Mouse (Mus musculus) hindbrain, embryonic 15.5 days (tissue): Measurements from ENCODE around the gene Hesx1. TPM values are rescaled to one million over a fixed set of nuclear protein-coding genes. Genes with fewer than 3 reads are reported as not detected.
"Not testable (repeated sequence)": the region's sequence is repeated elsewhere in the genome, so short reads cannot be mapped to it uniquely, and the experiment has no call there.

Source experiments
- ATAC-seq: fragments of 200-750 bp; cut with Nextera tagmentation; 2 replicates; pipeline ENCODE4 v1.8.0; 2017; ENCODE audit warnings: low read depth, moderate number of reproducible peaks, moderate TSS enrichment; ENCODE audit not compliant: low FRiP score
- H3K27ac ChIP-seq: fragments of 300-500 bp; sonication (generic); replicated peaks from 2 replicates; pipeline ENCODE4 v1.5.1; 2015; ENCODE audit warnings: mild to moderate bottlenecking, inconsistent platforms
- H3K27me3 ChIP-seq: fragments of 300-500 bp; sonication (generic); 2 replicates; pipeline ENCODE4 v1.6.1; 2015; ENCODE audit warnings: control low read depth, inconsistent platforms
- H3K36me3 ChIP-seq: fragments of 300-500 bp; sonication (generic); 2 replicates; pipeline ENCODE4 v1.6.1; 2015; ENCODE audit warnings: control low read depth, inconsistent platforms
- H3K4me1 ChIP-seq: fragments of 300-500 bp; sonication (generic); replicated peaks from 2 replicates; pipeline ENCODE4 v1.6.1; 2015; ENCODE audit warnings: control low read depth, inconsistent platforms
- H3K4me2 ChIP-seq: fragments of 300-500 bp; sonication (generic); 2 replicates; pipeline ENCODE4 v1.6.1; 2015; ENCODE audit warnings: moderate library complexity, mild to moderate bottlenecking, inconsistent platforms
- H3K4me3 ChIP-seq: fragments of 300-500 bp; sonication (generic); 2 replicates; pipeline ENCODE4 v1.5.1; 2015; ENCODE audit warnings: mild to moderate bottlenecking, inconsistent platforms
- H3K9ac ChIP-seq: fragments of 300-500 bp; sonication (generic); 2 replicates; pipeline ENCODE4 v1.6.1; 2015; ENCODE audit warnings: inconsistent platforms
- H3K9me3 ChIP-seq: fragments of 300-500 bp; sonication (generic); 2 replicates; pipeline ENCODE4 v1.6.1; 2016; ENCODE audit warnings: control low read depth, inconsistent platforms
- WGBS: fragments of 180-500 bp; shearing (Covaris S2); methylation state at CpG from one replicate; pipeline ENCODE4 v1.1.7; 2015; 5-methylcytosine and 5-hydroxymethylcytosine counted together
- polyA plus RNA-seq: library from polyadenylated mRNA; unstranded; fragments of >200 nt; fragmentation: Nextera tagmentation; extraction: Ambion mirVana; gene quantifications from 2 replicates; pipeline ENCODE4 v1.2.1, GENCODE M21; 2015

Gene Hesx1
- polyA plus RNA-seq, result 0.16 and 0.33 TPM in 2 replicates

DNA sequence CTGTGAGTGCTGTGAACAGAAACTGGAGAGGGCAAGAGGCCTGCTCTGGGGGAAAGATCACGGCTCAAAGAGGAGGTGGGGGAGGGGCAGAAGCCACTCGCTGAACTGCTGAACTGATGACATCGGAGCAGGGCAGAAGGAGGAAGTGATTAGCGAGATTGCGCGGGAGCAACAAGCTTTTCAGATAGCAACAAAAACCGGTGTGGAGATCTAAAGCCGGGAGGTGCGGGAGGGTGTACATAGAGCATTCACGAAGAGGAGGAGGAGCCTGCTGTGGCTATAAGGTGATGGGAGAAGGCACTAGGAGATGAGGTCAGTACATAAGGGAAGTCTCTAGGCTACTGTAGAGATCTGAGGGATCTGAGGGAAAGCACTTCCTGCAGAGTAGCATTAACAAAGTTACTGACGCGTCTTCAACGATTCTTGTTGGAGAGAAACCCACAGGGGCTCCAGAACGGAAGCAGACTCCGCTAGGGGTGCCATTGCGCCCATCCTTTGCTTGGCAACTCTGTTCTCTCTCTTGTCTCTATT, at the start of gene Hesx1:
TSS of gene Hesx1 (plus strand) at position 206 of the 531 bp plus-strand sequence.
- Histone ChIP-seq H3K27me3 (no peaks in the 10 kb centered on the region; the same call in 1 of the 2 replicates), H3K9me3 (no peaks in the 10 kb centered on the region), H3K9ac (no peak within 1 kb of the TSS), H3K36me3 (no peaks in the 10 kb centered on the region), H3K4me2 (peak within 1 kb of the TSS; percentile 52), H3K27ac (no peak within 1 kb of the TSS; the same call in 1 of the 2 replicates), H3K4me1 (0 out of 2 replicates have a peak, but pooled peaks cover 4% of the 10 kb centered on the region), H3K4me3 (peak within 1 kb of the TSS; percentile 23)
- peak; percentile 69; the same call in 1 of the 2 replicates for ATAC-seq
- WGBS, result 6% methylated on average over 16 of the region's 16 CpGs

DNA sequence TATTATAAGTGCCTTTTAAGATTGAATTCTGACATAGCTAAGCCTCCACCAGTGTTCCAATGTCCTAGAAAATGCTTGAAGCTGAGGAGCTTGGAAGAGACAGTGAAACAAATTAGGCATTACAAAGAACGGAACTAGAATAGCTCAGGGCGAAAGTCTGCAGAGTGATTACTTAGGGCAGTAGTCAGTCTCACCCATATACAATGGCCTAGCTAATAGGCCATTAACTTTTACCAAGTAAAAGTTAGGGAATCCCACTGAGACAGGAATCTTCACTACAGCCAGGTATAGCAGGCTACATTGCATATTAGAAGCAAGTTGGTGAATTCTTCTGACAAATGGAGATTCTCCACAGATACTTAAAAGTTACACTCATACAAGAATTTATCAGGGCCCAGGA, 38.1 kb upstream of the Hesx1 start:
- H3K4me2 ChIP-seq, ATAC-seq, H3K4me3 ChIP-seq, H3K27ac ChIP-seq, H3K4me1 ChIP-seq, H3K9me3 ChIP-seq, H3K27me3 ChIP-seq, H3K9ac ChIP-seq: not testable (repeated sequence)
- peaks cover 37% of the 10 kb centered on the region for H3K36me3 ChIP-seq
- WGBS, result 45% methylated on average over 2 of the region's 2 CpGs

- no peak overlapping the region for H3K4me2 ChIP-seq
- whole genome bisulfite sequencing, result 98% methylated on average over 1 of the region's 1 CpGs
- H3K27ac ChIP-seq, result no peak overlapping the region
- no peak overlapping the region for H3K9ac ChIP-seq
- peaks cover 36% of the 10 kb centered on the region for H3K36me3 ChIP-seq
- H3K4me1 ChIP-seq, result no peaks in the 10 kb centered on the region
- no peak for ATAC-seq
- H3K4me3 ChIP-seq, result no peak overlapping the region
- H3K9me3 ChIP-seq, result no peaks in the 10 kb centered on the region
- no peaks in the 10 kb centered on the region for H3K27me3 ChIP-seq
Observed at GRCm38 (mm10) chr14:26960518-26960917, 33.7 kb upstream of the Hesx1 start.

- WGBS, result 73% methylated on average over 3 of the region's 3 CpGs
- peak overlapping the region; percentile 90 for H3K4me3 ChIP-seq
- ATAC-seq, result no peak
- H3K27me3 ChIP-seq, result no peaks in the 10 kb centered on the region
- no peaks in the 10 kb centered on the region for H3K9me3 ChIP-seq
- H3K4me1 ChIP-seq, result peaks cover 20% of the 10 kb centered on the region
- H3K9ac ChIP-seq, result peak overlapping the region; percentile 96
- H3K27ac ChIP-seq, result 0 out of 2 replicates have a peak overlapping the region, but pooled peaks have one; percentile 95
- H3K4me2 ChIP-seq, result peak overlapping the region; percentile 73
- no peaks in the 10 kb centered on the region for H3K36me3 ChIP-seq
Observed at GRCm38 (mm10) chr14:26969164-26969563, 25.1 kb upstream of the Hesx1 start.

DNA sequence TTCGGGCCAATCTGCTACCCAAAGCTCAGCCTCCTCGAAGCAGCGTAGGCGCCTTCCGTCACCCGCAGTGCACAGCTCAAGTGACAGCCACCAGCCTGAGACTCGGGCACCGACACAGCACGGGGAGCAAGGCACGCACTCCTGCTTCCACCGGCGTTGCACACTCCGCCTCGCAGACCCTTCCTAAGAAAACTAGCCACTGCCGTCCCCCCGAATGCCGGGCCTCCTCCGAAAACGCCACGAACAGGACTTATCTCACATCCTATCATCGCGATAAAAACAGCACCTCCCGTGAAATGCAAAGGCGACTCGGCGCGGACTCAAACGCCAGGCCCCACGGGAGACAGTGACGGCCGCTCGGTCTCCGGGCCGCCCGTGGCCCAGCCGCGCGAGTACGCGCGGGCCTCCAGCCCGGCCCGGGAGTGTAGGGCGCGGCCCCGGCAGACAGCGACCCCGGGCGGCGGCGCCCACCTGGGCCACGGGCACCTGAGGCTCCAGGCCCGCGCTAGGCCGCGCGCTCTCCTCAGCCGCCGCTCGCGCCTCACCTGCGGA, 24.3 kb upstream of the Hesx1 start:
- Histone ChIP-seq H3K9ac (peak overlapping the region; percentile 96), H3K9me3 (no peaks in the 10 kb centered on the region), H3K4me1 (peaks cover 20% of the 10 kb centered on the region), H3K4me2 (peak overlapping the region; percentile 73), H3K27ac (peak overlapping the region; percentile 95), H3K36me3 (no peaks in the 10 kb centered on the region), H3K27me3 (no peaks in the 10 kb centered on the region), H3K4me3 (peak overlapping the region; percentile 90)
- peak; percentile 91; the same call in 1 of the 2 replicates for ATAC-seq
- under 1% methylated on average over 57 of the region's 62 CpGs for WGBS

- H3K9ac ChIP-seq, result peak overlapping the region; percentile 96
- no peaks in the 10 kb centered on the region for H3K27me3 ChIP-seq
- H3K27ac ChIP-seq, result peak overlapping the region; percentile 95
- peak overlapping the region; percentile 73 for H3K4me2 ChIP-seq
- no peaks in the 10 kb centered on the region for H3K36me3 ChIP-seq
- H3K9me3 ChIP-seq, result no peaks in the 10 kb centered on the region
- H3K4me3 ChIP-seq, result peak overlapping the region; percentile 90
- H3K4me1 ChIP-seq, result peaks cover 21% of the 10 kb centered on the region
- peak; percentile 99 for ATAC-seq
- WGBS, result under 1% methylated on average over 42 of the region's 53 CpGs
Observed at GRCm38 (mm10) chr14:26970439-26970932, 23.7 kb upstream of the Hesx1 start.

- peak within 1 kb of the TSS; percentile 73 for H3K4me2 ChIP-seq
- peak within 1 kb of the TSS; percentile 90 for H3K4me3 ChIP-seq
- no peak for ATAC-seq
- H3K9me3 ChIP-seq, result no peaks in the 10 kb centered on the region
- H3K4me1 ChIP-seq, result peaks cover 26% of the 10 kb centered on the region
- H3K27me3 ChIP-seq, result no peaks in the 10 kb centered on the region
- no peaks in the 10 kb centered on the region for H3K36me3 ChIP-seq
- WGBS, result 42% methylated on average over 10 of the region's 10 CpGs
- H3K27ac ChIP-seq, result peak within 1 kb of the TSS; percentile 95
- peak within 1 kb of the TSS; percentile 96 for H3K9ac ChIP-seq
Observed at GRCm38 (mm10) chr14:26971106-26971789, 23.0 kb upstream of the Hesx1 start, which contains the start of gene Appl1. TSS of gene Appl1 (minus strand) at chr14:26971232.

- Histone ChIP-seq H3K4me1 (peaks cover 28% of the 10 kb centered on the region), H3K4me3 (no peak overlapping the region), H3K27ac (no peak overlapping the region), H3K9ac (no peak overlapping the region), H3K36me3 (no peaks in the 10 kb centered on the region), H3K9me3 (no peaks in the 10 kb centered on the region), H3K4me2 (no peak overlapping the region), H3K27me3 (no peaks in the 10 kb centered on the region)
- WGBS, result 84% methylated on average over 2 of the region's 2 CpGs
- no peak for ATAC-seq
Observed at GRCm38 (mm10) chr14:26973089-26973488, 21.1 kb upstream of the Hesx1 start.

DNA sequence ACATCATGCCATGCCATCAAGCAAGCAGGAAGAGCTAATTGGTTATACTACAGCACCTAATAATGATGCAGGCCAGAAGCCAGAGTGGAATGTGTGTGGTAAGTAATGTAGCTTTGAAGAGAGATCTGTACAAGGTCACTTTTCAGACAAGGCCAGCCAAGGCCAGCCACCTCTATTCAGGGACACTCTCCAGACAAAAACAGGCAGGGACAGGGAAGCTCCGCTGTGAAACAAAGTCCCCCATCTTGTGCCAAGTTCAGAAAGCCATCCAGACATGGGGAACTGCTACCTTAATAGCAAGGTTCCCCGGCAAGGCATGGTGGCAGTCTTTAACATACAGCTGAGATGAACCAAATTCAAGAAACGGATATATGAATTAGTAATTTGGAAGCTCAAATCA, 18.7 kb upstream of the Hesx1 start:
- H3K4me3 ChIP-seq, result no peak overlapping the region
- 65% methylated on average over 3 of the region's 3 CpGs for WGBS
- H3K4me2 ChIP-seq, result no peak overlapping the region

GRCm38 (mm10) chr14:26976212-26976611, 18.0 kb upstream of the Hesx1 start:
- Histone ChIP-seq H3K9ac (no peak overlapping the region), H3K4me3 (no peak overlapping the region), H3K4me1 (peaks cover 15% of the 10 kb centered on the region), H3K9me3 (peaks cover 6% of the 10 kb centered on the region; the same call in 1 of the 2 replicates), H3K27ac (no peak overlapping the region), H3K4me2 (no peak overlapping the region), H3K27me3 (no peaks in the 10 kb centered on the region), H3K36me3 (no peaks in the 10 kb centered on the region)
- 23% methylated on average over 7 of the region's 7 CpGs for WGBS
- ATAC-seq, result no peak

More for the DNA sequence above, 18.7 kb upstream of the Hesx1 start:
- H3K36me3 ChIP-seq, result no peaks in the 10 kb centered on the region
- H3K9me3 ChIP-seq, result no peaks in the 10 kb centered on the region
- H3K27me3 ChIP-seq, result no peaks in the 10 kb centered on the region
- H3K4me1 ChIP-seq, result peaks cover 15% of the 10 kb centered on the region
- no peak for ATAC-seq
- H3K9ac ChIP-seq, result no peak overlapping the region
- no peak overlapping the region for H3K27ac ChIP-seq

- Histone ChIP-seq H3K27ac (no peak overlapping the region), H3K9me3 (peaks cover 8% of the 10 kb centered on the region; the same call in 1 of the 2 replicates), H3K4me3 (no peak overlapping the region), H3K9ac (no peak overlapping the region), H3K27me3 (no peaks in the 10 kb centered on the region), H3K4me2 (no peak overlapping the region), H3K36me3 (no peaks in the 10 kb centered on the region), H3K4me1 (peaks cover 15% of the 10 kb centered on the region)
- whole genome bisulfite sequencing, result 39% methylated on average over 2 of the region's 2 CpGs
- ATAC-seq, result no peak
Observed at GRCm38 (mm10) chr14:26977500-26977899, 16.7 kb upstream of the Hesx1 start.

GRCm38 (mm10) chr14:26979808-26980207, 14.4 kb upstream of the Hesx1 start:
- Histone ChIP-seq H3K4me3 (no peak overlapping the region), H3K27me3 (no peaks in the 10 kb centered on the region), H3K9me3 (peaks cover 8% of the 10 kb centered on the region; the same call in 1 of the 2 replicates), H3K36me3 (no peaks in the 10 kb centered on the region), H3K9ac (no peak overlapping the region), H3K27ac (no peak overlapping the region), H3K4me2 (no peak overlapping the region), H3K4me1 (peaks cover 15% of the 10 kb centered on the region)
- no peak for ATAC-seq
- WGBS, result 88% methylated on average over 3 of the region's 3 CpGs
